Mouse (Mus musculus): ENCODE data around the gene Itpr1.

The Itpr1 gene

DNA sequence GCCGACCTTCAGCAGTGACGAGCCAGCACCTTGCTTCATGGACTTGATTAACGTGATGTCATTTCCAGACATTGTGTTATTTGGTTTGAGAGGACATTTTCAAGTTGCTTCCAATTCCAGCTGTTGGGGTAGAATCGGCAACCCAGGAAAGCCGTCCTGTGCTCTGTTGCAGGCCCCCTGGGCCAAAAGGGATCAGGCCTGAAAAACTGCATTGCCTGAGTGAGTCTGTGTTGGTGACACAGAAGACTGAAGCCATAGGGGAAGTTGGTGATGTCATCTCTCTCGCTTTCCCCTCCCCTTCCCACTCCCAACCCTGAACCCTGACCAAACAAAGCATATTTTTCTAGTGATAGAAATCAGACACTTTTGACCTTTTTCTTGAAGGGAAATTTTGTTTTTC, 114.7 kb downstream of the Itpr1 start:
- no peak for DNase-seq

GRCm38 (mm10) chr6:108328296-108328695, 115.4 kb downstream of the Itpr1 start:
- DNase-seq: no peak

- DNase-seq: no peak
Measured at GRCm38 (mm10) chr6:108330461-108330860, 117.6 kb downstream of the Itpr1 start.

- DNase-seq: no peak
Measured at GRCm38 (mm10) chr6:108331268-108331667, 118.4 kb downstream of the Itpr1 start.

- DNase-seq: no peak
Measured at GRCm38 (mm10) chr6:108334059-108334458, 121.2 kb downstream of the Itpr1 start.

DNA sequence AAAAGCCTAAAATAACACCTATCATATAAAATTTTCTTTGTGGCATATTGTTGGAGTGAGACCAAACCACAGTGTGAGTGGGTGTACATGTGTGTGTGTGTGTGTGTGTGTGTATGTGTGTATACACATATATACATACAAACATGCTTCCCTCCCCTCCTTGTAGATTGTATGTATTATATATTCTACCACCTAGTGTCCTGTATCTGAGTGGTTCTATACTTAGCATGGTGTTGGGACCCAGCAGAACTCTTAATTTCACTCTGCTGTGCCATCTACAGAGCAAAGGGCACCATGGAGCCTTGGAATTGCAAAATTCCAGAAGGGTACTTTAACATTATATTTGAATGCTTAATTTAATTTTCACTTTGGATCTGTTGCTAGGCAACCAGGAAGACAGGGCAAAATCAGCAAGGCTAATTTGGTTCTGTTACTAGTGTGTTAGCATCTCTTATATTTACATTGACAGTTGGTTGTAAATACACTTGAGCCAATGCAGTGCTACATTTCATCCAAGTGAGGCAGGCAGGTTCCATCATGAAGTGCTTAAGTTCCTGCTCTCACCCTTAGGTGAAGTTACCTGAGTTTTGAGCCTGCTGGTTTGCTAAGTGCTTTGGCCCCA, 122.4 kb downstream of the Itpr1 start:
- no peak for DNase-seq

DNA sequence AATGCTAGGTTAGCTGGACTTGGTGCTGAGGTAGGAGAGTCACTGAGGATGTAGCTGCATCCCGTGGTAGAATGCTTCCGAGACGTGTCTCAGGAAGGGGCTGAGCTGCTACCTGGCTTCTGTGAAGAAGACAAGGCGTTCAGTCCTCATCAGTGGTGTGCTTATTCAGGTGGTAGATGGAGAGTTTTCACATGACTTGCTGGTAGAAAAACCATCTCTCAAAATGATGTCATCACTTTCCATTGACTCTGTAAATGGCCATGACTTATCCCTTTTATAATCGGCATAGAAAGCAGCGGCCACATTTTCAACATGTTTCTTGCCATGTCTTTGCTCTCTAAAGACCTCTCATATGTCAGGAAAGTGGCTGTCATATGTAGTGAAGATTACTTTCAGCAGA, 123.6 kb downstream of the Itpr1 start:
- DNase-seq: no peak

- DNase-seq: no peak
Measured at GRCm38 (mm10) chr6:108337289-108337688, 124.4 kb downstream of the Itpr1 start.

- no peak for DNase-seq
Measured at GRCm38 (mm10) chr6:108338362-108338761, 125.5 kb downstream of the Itpr1 start.

GRCm38 (mm10) chr6:108342989-108343388, 130.1 kb downstream of the Itpr1 start:
- no peak for DNase-seq

DNA sequence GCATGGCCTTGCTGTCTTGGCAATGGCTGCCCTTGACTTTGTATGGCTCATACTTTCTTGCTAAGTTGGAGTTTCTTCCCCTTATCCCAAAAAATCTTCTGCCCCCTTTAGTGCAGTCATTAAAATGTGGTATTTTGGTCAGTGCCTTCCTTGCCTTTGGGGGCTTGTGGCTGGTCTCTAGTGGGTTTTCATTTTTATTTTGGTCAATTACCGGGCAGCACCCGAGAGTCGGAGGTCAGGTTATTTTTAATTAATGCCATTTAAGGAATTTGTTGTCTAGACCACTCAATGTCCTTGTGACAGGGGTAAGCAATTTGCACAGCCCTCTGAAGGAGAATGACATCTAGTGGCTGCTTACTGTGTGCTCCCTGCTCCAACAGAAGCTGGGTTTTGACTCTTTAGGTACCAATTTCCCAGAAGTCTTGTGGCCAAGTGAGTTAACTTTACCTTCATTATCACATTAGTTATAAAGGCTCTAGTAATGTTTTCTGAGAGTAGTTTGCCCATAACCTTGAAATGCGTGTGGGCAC, 130.9 kb downstream of the Itpr1 start:
- DNase-seq: no peak

DNA sequence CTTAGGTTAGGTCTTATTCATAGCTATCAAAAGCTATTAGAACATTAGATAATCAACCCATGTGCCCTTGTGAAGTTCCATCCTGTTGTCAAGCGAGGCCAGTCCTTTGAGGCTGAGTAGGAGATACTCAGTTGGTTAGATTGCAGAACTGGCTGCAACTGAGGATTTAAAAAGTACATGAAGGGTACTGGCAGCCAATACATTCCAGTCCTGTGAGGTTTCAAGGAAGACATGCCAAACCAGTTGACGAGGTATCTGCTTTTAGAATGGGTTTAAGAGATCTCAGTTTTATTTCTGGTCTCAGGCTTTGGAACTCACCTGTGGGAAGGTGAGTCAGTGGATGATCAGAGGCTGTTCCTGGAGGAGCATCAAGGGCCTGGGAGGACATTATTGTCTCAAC, 137.9 kb downstream of the Itpr1 start:
- DNase-seq: no peak

DNA sequence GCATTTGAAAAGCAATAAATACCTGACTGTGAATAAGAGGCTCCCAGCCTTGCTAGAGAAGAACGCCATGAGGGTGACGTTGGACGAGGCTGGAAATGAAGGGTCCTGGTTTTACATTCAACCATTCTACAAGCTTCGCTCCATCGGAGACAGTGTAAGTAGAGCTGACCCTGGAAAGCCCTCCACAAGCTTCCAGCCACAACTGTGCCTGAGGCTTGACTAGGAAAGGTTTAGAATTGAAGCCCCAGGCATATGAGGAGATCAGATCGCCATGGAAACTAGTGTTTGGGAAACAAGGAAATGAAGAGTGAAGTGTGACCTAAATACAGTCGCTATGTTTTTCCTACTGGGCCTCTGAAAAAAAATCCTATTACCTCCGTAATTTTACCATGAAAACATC, 139.1 kb downstream of the Itpr1 start:
- DNase-seq: no peak

- DNase-seq: no peak
Measured at GRCm38 (mm10) chr6:108367412-108367811, 154.5 kb downstream of the Itpr1 start.

DNA sequence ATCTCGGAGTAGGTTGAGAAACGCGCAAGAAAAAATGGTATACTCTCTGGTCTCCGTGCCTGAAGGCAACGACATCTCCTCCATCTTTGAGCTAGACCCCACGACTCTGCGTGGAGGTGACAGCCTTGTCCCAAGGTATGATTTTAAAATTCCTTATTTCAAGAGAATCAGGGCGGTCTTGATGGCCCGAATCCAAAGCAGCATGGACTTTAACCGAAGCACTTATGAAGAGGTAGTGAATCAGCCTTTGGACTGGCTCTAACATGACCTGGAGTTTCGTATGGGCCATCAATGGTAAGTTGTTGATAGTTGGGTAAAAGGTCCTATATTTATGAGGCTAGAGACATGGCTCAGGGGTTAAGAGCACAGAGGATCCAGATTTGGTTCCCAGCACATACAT, 156.1 kb downstream of the Itpr1 start:
- DNase-seq: no peak

- no peak for DNase-seq
Measured at GRCm38 (mm10) chr6:108371347-108371893, 158.5 kb downstream of the Itpr1 start.

GRCm38 (mm10) chr6:108374019-108374418, 161.1 kb downstream of the Itpr1 start:
- DNase-seq: no peak

GRCm38 (mm10) chr6:108379041-108379440, 166.1 kb downstream of the Itpr1 start:
- DNase-seq: no peak

DNA sequence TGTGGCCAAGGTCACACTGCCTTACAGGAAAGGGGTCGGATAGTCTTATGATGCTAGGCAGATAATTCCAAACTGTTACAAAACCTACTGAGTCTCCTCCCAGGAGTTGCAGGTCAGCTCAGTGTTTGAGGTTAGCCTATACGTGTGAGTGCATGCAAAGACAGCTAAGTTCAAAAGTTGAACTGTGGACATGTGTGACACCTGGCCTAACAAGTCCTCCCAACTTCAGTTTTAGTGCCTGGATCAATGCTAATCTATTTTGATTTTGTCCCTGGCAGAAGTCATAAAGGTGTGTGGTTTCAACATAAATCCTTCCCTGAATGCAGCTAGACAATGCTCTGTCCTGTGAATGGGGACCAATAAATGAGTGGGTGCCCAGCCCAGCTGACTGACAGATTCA, 167.3 kb downstream of the Itpr1 start:
- DNase-seq: no peak

DNA sequence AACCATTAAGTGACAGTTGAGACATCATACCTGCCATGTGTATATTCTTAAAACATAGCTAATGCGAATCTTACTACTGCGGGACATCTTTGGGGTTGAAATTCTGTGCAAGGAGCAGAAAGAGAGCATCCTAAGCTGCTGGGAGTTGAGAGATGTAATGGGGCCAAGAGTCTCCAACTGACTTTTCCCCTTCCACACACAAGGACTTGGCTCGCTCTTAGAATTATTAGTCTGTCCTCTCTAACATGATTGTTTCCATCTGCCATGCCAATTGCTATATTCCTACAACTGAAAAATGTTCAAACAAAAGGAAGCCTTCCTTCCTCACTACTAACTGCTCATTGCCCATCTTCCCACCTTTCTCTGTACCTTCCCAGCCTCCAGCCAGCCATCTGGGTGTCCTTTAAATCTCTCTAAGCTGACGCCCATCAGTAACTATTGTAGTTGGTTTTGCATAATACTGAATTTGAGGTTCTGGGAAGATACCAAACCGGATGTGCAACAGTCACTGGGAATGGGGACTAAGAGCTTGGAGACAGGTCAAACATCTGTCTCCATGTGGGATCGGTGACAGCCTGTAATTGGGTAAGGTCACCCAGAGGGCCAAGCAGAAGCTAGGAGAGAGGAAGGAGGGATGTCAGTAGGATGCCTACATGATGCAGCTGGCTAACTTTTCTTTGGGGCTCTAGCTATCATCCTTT, 177.9 kb downstream of the Itpr1 start:
- DNase-seq: no peak

DNA sequence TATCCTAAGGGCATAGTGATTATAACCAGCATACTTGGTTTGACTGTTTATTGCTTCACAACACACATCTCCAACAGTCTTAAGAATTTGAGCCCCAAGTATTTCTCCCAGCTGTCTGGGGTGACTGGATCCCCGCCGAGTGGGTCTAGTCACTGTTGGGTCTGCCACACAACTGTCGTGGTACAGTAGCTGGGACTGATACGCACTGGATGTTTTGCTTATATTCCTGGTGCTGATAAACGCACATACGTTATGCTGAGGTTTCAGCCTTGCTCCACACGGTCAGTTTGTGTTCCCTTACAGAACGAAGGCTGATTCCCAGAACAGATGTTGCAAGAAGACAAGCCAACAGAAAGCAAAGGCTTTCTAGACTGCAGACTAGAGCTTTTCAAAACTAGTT, 180.2 kb downstream of the Itpr1 start:
- no peak for DNase-seq

DNA sequence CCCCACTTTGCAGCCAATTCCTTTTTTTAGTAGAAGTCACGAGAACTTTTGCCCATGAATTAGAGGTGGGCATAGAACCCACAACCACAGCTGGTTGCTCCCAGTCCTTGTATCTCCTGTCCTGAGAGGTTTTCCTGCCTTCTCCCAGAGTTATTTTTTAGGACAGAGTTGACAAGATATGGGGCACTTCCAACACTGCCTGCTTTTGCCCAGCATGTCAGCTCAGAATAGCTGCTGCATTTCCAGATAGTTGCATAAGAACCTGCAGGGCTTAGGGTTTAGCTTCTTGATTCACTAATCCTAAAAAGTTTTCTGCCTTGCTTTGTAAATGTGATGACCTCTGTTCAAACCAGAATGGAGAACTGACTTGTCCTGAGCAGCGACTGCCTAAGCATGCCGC, 185.1 kb downstream of the Itpr1 start:
- DNase-seq: no peak

- no peak for DNase-seq
Measured at GRCm38 (mm10) chr6:108401412-108401955, 188.6 kb downstream of the Itpr1 start.

GRCm38 (mm10) chr6:108404736-108405135, 191.8 kb downstream of the Itpr1 start:
- no peak for DNase-seq
